Mouse (Mus musculus): Measurements from ENCODE around the gene Uxt. TPM values are rescaled to one million over a fixed set of nuclear protein-coding genes. Genes with fewer than 3 reads are reported as not detected.

The Uxt gene
- 3.5 and 7.4 TPM in 2 replicates for polyA plus RNA-seq (2012; rRNA removed)

GRCm38 (mm10) chrX:20961477-20962378 lies at the start of gene Uxt:
Gene Uxt (minus strand): TSS chrX:20962017.
- H3K4me1 ChIP-seq (ENCODE audit: control insufficient read depth, insufficient read depth, insufficient read length, low read length) = no peaks in the 10 kb centered on the region
- no peaks in the 10 kb centered on the region for H3K27me3 ChIP-seq (ENCODE audit: control insufficient read depth, insufficient read depth, low read length)
- peak; percentile 31; the same call in 1 of the 2 replicates for TF ChIP-seq CTCF (IDR thresholded peaks at IDR 0.05; ENCODE audit: extremely low read depth, insufficient read length, insufficient replicate concordance, low read depth, low read length)
- no peak for TF ChIP-seq POLR2A (IDR thresholded peaks at IDR 0.05; ENCODE audit: low read depth, low read length)
- 11% methylated on average over 57 of the region's 57 CpGs for WGBS
- peak within 1 kb of the TSS; percentile 99 for H3K4me3 ChIP-seq (ENCODE audit: low read depth, low read length)
- peak within 1 kb of the TSS; percentile 94 for H3K27ac ChIP-seq (ENCODE audit: insufficient read depth, low read depth, low read length)
- peaks cover 5% of the 10 kb centered on the region; the same call in 1 of the 2 replicates for H3K36me3 ChIP-seq (ENCODE audit: control insufficient read depth, insufficient read depth, low read length)

- H3K36me3 ChIP-seq (ENCODE audit: control insufficient read depth, insufficient read depth, low read length) = no peaks in the 10 kb centered on the region
- no peak overlapping the region for H3K27ac ChIP-seq (ENCODE audit: insufficient read depth, low read depth, low read length)
- WGBS = 80% methylated on average over 1 of the region's 1 CpGs
- no peaks in the 10 kb centered on the region for H3K27me3 ChIP-seq (ENCODE audit: control insufficient read depth, insufficient read depth, low read length)
- TF ChIP-seq CTCF (IDR thresholded peaks at IDR 0.05; ENCODE audit: extremely low read depth, insufficient read length, insufficient replicate concordance, low read depth, low read length) (no peak), POLR2A (IDR thresholded peaks at IDR 0.05; ENCODE audit: low read depth, low read length) (no peak)
- no peak overlapping the region for H3K4me3 ChIP-seq (ENCODE audit: low read depth, low read length)
- H3K4me1 ChIP-seq (ENCODE audit: control insufficient read depth, insufficient read depth, insufficient read length, low read length) = no peaks in the 10 kb centered on the region
Observed at GRCm38 (mm10) chrX:20980901-20981300, 19.1 kb upstream of the Uxt start.

GRCm38 (mm10) chrX:20950191-20950880 lies 11.5 kb downstream of the Uxt start, which contains the start of gene Elk1:
Gene Elk1 (minus strand): TSS chrX:20950608.
- peak within 1 kb of the TSS; percentile 43; the same call in 1 of the 2 replicates for H3K27ac ChIP-seq (ENCODE audit: insufficient read depth, low read depth, low read length)

GRCm38 (mm10) chrX:20946055-20946454 lies 15.8 kb downstream of the Uxt start:
- 11% methylated on average over 4 of the region's 4 CpGs for WGBS
- no peaks in the 10 kb centered on the region for H3K4me1 ChIP-seq (ENCODE audit: control insufficient read depth, insufficient read depth, insufficient read length, low read length)
- H3K27ac ChIP-seq (ENCODE audit: insufficient read depth, low read depth, low read length) = no peak overlapping the region
- H3K27me3 ChIP-seq (ENCODE audit: control insufficient read depth, insufficient read depth, low read length) = no peaks in the 10 kb centered on the region
- H3K4me3 ChIP-seq (ENCODE audit: low read depth, low read length) = no peak overlapping the region
- peak; percentile 56; the same call in 1 of the 2 replicates for TF ChIP-seq CTCF (IDR thresholded peaks at IDR 0.05; ENCODE audit: extremely low read depth, insufficient read length, insufficient replicate concordance, low read depth, low read length)
- TF ChIP-seq POLR2A (IDR thresholded peaks at IDR 0.05; ENCODE audit: low read depth, low read length) = no peak
- peaks cover 3% of the 10 kb centered on the region; the same call in 1 of the 2 replicates for H3K36me3 ChIP-seq (ENCODE audit: control insufficient read depth, insufficient read depth, low read length)

More at GRCm38 (mm10) chrX:20950191-20950880, 11.5 kb downstream of the Uxt start, which contains the start of gene Elk1:
- no peak for TF ChIP-seq CTCF (IDR thresholded peaks at IDR 0.05; ENCODE audit: extremely low read depth, insufficient read length, insufficient replicate concordance, low read depth, low read length)
- TF ChIP-seq POLR2A (IDR thresholded peaks at IDR 0.05; ENCODE audit: low read depth, low read length) = 0 out of 2 replicates have a peak, but pooled peaks have one; percentile 21
- peak within 1 kb of the TSS; percentile 89 for H3K4me3 ChIP-seq (ENCODE audit: low read depth, low read length)
- H3K36me3 ChIP-seq (ENCODE audit: control insufficient read depth, insufficient read depth, low read length) = no peaks in the 10 kb centered on the region
- H3K4me1 ChIP-seq (ENCODE audit: control insufficient read depth, insufficient read depth, insufficient read length, low read length) = no peaks in the 10 kb centered on the region
- no peaks in the 10 kb centered on the region for H3K27me3 ChIP-seq (ENCODE audit: control insufficient read depth, insufficient read depth, low read length)
- 13% methylated on average over 29 of the region's 30 CpGs for WGBS

GRCm38 (mm10) chrX:20931963-20932362 lies 29.9 kb downstream of the Uxt start:
- Histone ChIP-seq H3K27ac (ENCODE audit: insufficient read depth, low read depth, low read length) (no peak overlapping the region), H3K27me3 (ENCODE audit: control insufficient read depth, insufficient read depth, low read length) (no peaks in the 10 kb centered on the region), H3K4me1 (ENCODE audit: control insufficient read depth, insufficient read depth, insufficient read length, low read length) (no peaks in the 10 kb centered on the region), H3K36me3 (ENCODE audit: control insufficient read depth, insufficient read depth, low read length) (peaks cover 5% of the 10 kb centered on the region; the same call in 1 of the 2 replicates), H3K4me3 (ENCODE audit: low read depth, low read length) (no peak overlapping the region)
- WGBS = 79% methylated on average over 1 of the region's 1 CpGs
- TF ChIP-seq POLR2A (IDR thresholded peaks at IDR 0.05; ENCODE audit: low read depth, low read length) (no peak), CTCF (IDR thresholded peaks at IDR 0.05; ENCODE audit: extremely low read depth, insufficient read length, insufficient replicate concordance, low read depth, low read length) (no peak)

- Histone ChIP-seq H3K27me3 (ENCODE audit: control insufficient read depth, insufficient read depth, low read length) (no peaks in the 10 kb centered on the region), H3K27ac (ENCODE audit: insufficient read depth, low read depth, low read length) (no peak within 1 kb of the TSS), H3K4me3 (ENCODE audit: low read depth, low read length) (no peak within 1 kb of the TSS), H3K36me3 (ENCODE audit: control insufficient read depth, insufficient read depth, low read length) (peaks cover 5% of the 10 kb centered on the region; the same call in 1 of the 2 replicates), H3K4me1 (ENCODE audit: control insufficient read depth, insufficient read depth, insufficient read length, low read length) (no peaks in the 10 kb centered on the region)
- 92% methylated on average over 1 of the region's 1 CpGs for WGBS
- no peak for TF ChIP-seq CTCF (IDR thresholded peaks at IDR 0.05; ENCODE audit: extremely low read depth, insufficient read length, insufficient replicate concordance, low read depth, low read length)
- no peak for TF ChIP-seq POLR2A (IDR thresholded peaks at IDR 0.05; ENCODE audit: low read depth, low read length)
Observed at GRCm38 (mm10) chrX:20931364-20931763, 30.5 kb downstream of the Uxt start, which contains the start of gene Cfp. Gene Cfp (minus strand): TSS chrX:20931555.

Measured in small intestine, adult 2 months (tissue).